Mouse (Mus musculus) neural tube, embryonic 12.5 days (tissue): ENCODE measurements around the gene Slc16a1. TPM values are rescaled to one million over a fixed set of nuclear protein-coding genes. Genes with fewer than 3 reads are reported as not detected.
A peak's percentile ranks its signal among the peaks of the same experiment; 100 is the strongest.
"Not testable (repeated sequence)": the region's sequence is repeated elsewhere in the genome, so short reads cannot be mapped to it uniquely, and the experiment has no call there.

Experiments
- ATAC-seq: fragments of 200-750 bp; cut with Nextera tagmentation; 2 replicates; pipeline ENCODE4 v1.8.0; 2017; ENCODE audit warnings: low read depth, mild to moderate bottlenecking, moderate TSS enrichment, moderate library complexity; ENCODE audit not compliant: low FRiP score
- H3K27ac ChIP-seq: fragments of 300-500 bp; sonication (generic); 2 replicates; pipeline ENCODE4 v1.5.1; 2016
- H3K27me3 ChIP-seq: fragments of 300-500 bp; sonication (generic); replicated peaks from 2 replicates; pipeline ENCODE4 v1.6.1; 2016; ENCODE audit warnings: mild to moderate bottlenecking
- H3K36me3 ChIP-seq: fragments of 300-500 bp; sonication (generic); 2 replicates; pipeline ENCODE4 v1.6.1; 2016; ENCODE audit warnings: mild to moderate bottlenecking
- H3K4me1 ChIP-seq: fragments of 300-500 bp; sonication (generic); 2 replicates; pipeline ENCODE4 v1.6.1; 2016
- H3K4me2 ChIP-seq: fragments of 300-500 bp; sonication (generic); replicated peaks from 2 replicates; pipeline ENCODE4 v1.6.1; 2016; ENCODE audit warnings: mild to moderate bottlenecking
- H3K4me3 ChIP-seq: fragments of 300-500 bp; sonication (generic); 2 replicates; pipeline ENCODE4 v1.5.1; 2016
- H3K9ac ChIP-seq: fragments of 300-500 bp; sonication (generic); 2 replicates; pipeline ENCODE4 v1.6.1; 2016; ENCODE audit warnings: mild to moderate bottlenecking
- H3K9me3 ChIP-seq: fragments of 300-500 bp; sonication (generic); 2 replicates; pipeline ENCODE4 v1.6.1; 2016; ENCODE audit warnings: mild to moderate bottlenecking
- WGBS: fragments of 180-500 bp; shearing (Covaris S2); methylation state at CpG from one replicate; pipeline ENCODE4 v1.1.7; 2016; 5-methylcytosine and 5-hydroxymethylcytosine counted together
- polyA plus RNA-seq: library from polyadenylated mRNA; unstranded; fragments of >200 nt; fragmentation: Nextera tagmentation; extraction: Ambion mirVana; gene quantifications from 2 replicates; pipeline ENCODE4 v1.2.1, GENCODE M21; 2016

The Slc16a1 gene
- polyA plus RNA-seq, 1 experiment from 2014 or later: 17.9 TPM

- Histone ChIP-seq H3K4me1 (no peaks in the 10 kb centered on the region), H3K9me3 (no peaks in the 10 kb centered on the region), H3K4me2 (no peak overlapping the region; the same call in 1 of the 2 replicates), H3K27me3 (no peaks in the 10 kb centered on the region), H3K36me3 (no peaks in the 10 kb centered on the region), H3K9ac (no peak overlapping the region), H3K4me3 (no peak overlapping the region), H3K27ac (no peak overlapping the region)
- WGBS: 6% methylated on average over 23 of the region's 23 CpGs
- ATAC-seq: peak; percentile 80
Observed at GRCm38 (mm10) chr3:104700751-104701335, 62.4 kb downstream of the Slc16a1 start.

GRCm38 (mm10) chr3:104701761-104702160 is 63.3 kb downstream of the Slc16a1 start:
- H3K4me3 ChIP-seq: no peak overlapping the region
- H3K9me3 ChIP-seq: no peaks in the 10 kb centered on the region
- no peak for ATAC-seq
- no peak overlapping the region for H3K27ac ChIP-seq
- no peak overlapping the region for H3K9ac ChIP-seq
- H3K4me2 ChIP-seq: no peak overlapping the region
- 89% methylated on average over 1 of the region's 1 CpGs for WGBS
- H3K36me3 ChIP-seq: no peaks in the 10 kb centered on the region
- no peaks in the 10 kb centered on the region for H3K27me3 ChIP-seq
- no peaks in the 10 kb centered on the region for H3K4me1 ChIP-seq

- Histone ChIP-seq H3K4me1 (0 out of 2 replicates have a peak, but pooled peaks cover 3% of the 10 kb centered on the region), H3K9me3 (no peaks in the 10 kb centered on the region), H3K27me3 (no peaks in the 10 kb centered on the region), H3K4me3 (no peak overlapping the region), H3K4me2 (no peak overlapping the region), H3K9ac (no peak overlapping the region), H3K27ac (no peak overlapping the region), H3K36me3 (no peaks in the 10 kb centered on the region)
- ATAC-seq: no peak
- 94% methylated on average over 4 of the region's 4 CpGs for WGBS
Observed at GRCm38 (mm10) chr3:104703941-104704340, 65.5 kb downstream of the Slc16a1 start.

- Histone ChIP-seq H3K27ac (no peak overlapping the region), H3K27me3 (no peaks in the 10 kb centered on the region), H3K4me1 (0 out of 2 replicates have a peak, but pooled peaks cover 3% of the 10 kb centered on the region), H3K9me3 (no peaks in the 10 kb centered on the region), H3K9ac (no peak overlapping the region), H3K4me3 (no peak overlapping the region), H3K4me2 (no peak overlapping the region), H3K36me3 (no peaks in the 10 kb centered on the region)
- ATAC-seq: no peak
- 68% methylated on average over 2 of the region's 2 CpGs for WGBS
Observed at GRCm38 (mm10) chr3:104706446-104706845, 68.0 kb downstream of the Slc16a1 start.

GRCm38 (mm10) chr3:104706951-104707771 is 68.7 kb downstream of the Slc16a1 start:
- not testable (repeated sequence) for H3K27me3 ChIP-seq, H3K9me3 ChIP-seq, H3K4me3 ChIP-seq, H3K4me1 ChIP-seq, H3K4me2 ChIP-seq, H3K27ac ChIP-seq, H3K9ac ChIP-seq, H3K36me3 ChIP-seq
- 77% methylated on average over 6 of the region's 6 CpGs for WGBS
- ATAC-seq: peak; percentile 61; the same call in 1 of the 2 replicates

- H3K36me3 ChIP-seq: not testable (repeated sequence)
Observed at GRCm38 (mm10) chr3:104707772-104708144, 69.3 kb downstream of the Slc16a1 start.

More at GRCm38 (mm10) chr3:104707772-104708144, 69.3 kb downstream of the Slc16a1 start:
- not testable (repeated sequence) for H3K4me3 ChIP-seq, H3K27me3 ChIP-seq, H3K4me1 ChIP-seq, H3K9me3 ChIP-seq, H3K9ac ChIP-seq, ATAC-seq, H3K4me2 ChIP-seq, H3K27ac ChIP-seq
- 73% methylated on average over 1 of the region's 1 CpGs for WGBS

Other genes starting within 250 kb of the Slc16a1 start
- gene Lrig2, start 126.8 kb upstream of the Slc16a1 start, polyA plus RNA-seq: 30.9 and 33.1 TPM in 2 replicates
- gene Ppm1j, start 142.4 kb downstream of the Slc16a1 start, polyA plus RNA-seq: 1.2 and 1.5 TPM in 2 replicates
- gene Fam19a3, start 143.2 kb downstream of the Slc16a1 start, polyA plus RNA-seq: not detected in 2 replicates
- gene Rhoc, start 149.7 kb downstream of the Slc16a1 start, polyA plus RNA-seq: 101 and 102 TPM in 2 replicates
- gene Mov10, start 179.9 kb downstream of the Slc16a1 start, polyA plus RNA-seq: 18.5 and 26.8 TPM in 2 replicates
- gene St7l, start 225.3 kb downstream of the Slc16a1 start, polyA plus RNA-seq: 40.5 and 43.2 TPM in 2 replicates
- gene Capza1, start 225.8 kb downstream of the Slc16a1 start, polyA plus RNA-seq: 203 and 216 TPM in 2 replicates